Mouse (Mus musculus) spleen, adult 12 weeks (tissue): ENCODE measurements around the gene Fbln7.

Experiments
- DNase-seq: peaks from one replicate; pipeline ENCODE4 v3.0.0; 2022; ENCODE audit warnings: low spot score

The Fbln7 gene

GRCm38 (mm10) chr2:128862636-128863035, at the start of gene Fbln7:
TSS of gene Fbln7 (plus strand) at chr2:128862981.
- DNase-seq, result no peak

GRCm38 (mm10) chr2:128816311-128816710, 46.5 kb upstream of the Fbln7 start:
- DNase-seq, result no peak

- DNase-seq, result no peak
Measured at GRCm38 (mm10) chr2:128816916-128817315, 45.9 kb upstream of the Fbln7 start.

GRCm38 (mm10) chr2:128817387-128817785, 45.4 kb upstream of the Fbln7 start:
- DNase-seq, result no peak

DNA sequence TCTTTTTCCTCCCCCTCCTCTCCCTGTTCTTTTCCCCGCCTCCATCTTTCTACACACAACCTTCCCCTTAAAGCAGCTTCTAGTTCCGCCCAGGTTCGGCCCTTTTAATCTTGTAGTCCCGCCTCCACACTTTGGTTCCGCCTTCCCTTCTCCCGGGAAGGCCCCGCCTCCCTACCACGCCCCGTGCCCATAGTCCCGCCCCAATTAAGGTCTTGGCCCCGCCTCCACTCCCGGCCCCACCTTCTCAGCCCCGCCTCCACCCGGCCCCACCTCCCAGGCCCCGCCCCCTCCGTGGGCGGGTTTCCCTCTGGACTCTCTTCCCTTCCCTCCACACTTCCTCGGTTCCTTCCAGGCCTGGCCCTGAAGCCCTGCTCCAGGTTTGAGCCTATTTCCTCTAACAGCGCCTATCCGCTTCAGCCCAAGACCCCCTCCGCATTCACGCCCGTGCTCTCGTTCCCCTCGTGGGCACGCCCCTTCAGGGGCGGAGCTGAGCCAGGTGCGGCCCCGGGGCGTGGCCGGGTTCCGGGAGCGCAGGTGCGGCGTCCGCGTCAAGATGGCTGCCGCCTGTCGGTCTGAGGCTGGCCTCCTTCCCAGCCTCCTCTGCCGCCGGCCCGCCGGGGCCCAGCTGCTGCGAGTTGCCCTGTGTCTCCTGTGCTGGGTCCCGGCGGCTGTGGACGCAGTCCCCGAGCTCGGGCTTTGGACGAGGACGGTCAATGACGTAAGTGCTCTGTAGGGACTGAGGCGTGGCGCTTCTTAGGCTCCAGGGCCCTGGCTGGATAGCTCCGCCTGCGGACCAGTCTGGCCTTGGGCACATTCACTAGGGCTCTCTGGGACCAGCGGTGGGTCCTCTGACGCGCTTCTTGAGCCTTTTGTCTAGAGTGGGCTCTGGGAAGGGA, 44.7 kb upstream of the Fbln7 start, which contains the start of gene Tmem87b:
Gene Tmem87b (plus strand): TSS at position 333 of the 896 bp plus-strand sequence.
- peak; percentile 97 for DNase-seq

DNA sequence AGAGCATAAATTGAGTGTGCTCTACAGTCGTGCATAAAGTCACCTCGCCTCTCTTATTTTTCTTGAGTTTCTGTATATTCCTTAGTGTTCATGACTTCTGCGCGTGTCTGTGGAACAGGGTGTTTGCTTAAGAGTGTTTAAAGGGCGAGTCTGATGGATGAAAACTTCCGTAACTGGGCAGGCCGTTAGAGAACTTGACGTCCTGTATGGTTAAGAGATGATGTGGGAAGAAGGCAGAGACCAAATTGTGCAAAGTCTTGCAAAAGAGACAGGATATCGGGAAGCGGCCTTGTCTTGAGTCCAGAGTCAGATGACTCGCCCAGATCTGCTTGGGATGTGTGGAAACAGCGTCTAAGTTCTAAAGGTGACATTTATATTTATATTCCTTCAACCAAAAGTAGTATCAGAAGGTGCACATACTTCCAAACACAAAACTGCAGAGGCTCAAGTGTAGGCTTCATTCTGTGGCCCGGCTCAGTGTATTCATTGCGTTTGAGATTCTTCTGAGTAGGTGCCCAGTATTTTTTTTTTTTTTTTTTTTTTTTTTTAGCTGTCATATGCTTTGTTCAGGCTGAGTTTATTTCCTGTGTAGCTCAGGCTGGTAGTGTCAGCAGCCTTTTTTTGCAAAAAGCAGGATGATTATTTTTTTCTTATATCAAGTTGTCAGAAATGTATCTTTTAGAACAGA, 43.7 kb upstream of the Fbln7 start:
- DNase-seq, result no peak

DNA sequence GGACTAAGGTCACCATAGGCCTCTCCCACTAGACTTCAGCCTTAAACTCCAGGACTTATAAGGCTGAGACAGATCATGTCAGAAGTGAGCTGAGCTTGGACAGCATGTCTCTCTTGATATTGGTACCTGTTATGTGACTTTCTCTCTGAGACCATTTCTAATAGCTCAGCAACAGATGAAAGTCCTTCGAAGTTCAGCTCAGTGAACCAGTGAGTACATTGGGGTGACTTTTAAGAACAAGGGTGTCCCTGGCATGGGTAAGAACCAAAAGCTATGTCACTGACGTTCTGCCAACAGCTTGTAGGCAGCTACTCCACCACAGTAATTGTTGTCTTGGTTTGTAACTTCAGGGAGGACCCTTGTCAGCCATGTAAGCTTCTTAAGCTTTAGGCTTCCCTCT, 42.1 kb upstream of the Fbln7 start:
- no peak for DNase-seq

DNA sequence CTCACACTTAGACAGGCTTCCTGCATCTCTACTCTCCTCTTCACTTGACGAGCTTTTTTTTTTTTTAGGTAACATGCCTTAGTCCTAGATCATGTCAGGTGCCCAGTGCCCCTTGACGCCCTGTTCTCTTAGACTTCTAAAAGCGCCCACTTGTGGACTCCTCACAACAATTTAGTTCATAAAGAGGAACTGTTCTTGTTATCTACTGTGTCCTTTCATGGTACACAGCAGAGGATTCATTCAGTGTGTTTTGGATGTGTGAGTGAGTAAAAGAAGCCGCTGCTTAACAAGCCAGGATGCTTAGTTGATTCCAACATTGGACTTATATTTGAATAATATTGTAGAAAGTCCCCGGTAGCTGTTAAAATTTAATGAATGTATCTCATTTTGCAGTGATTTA, 38.9 kb upstream of the Fbln7 start:
- no peak for DNase-seq

DNA sequence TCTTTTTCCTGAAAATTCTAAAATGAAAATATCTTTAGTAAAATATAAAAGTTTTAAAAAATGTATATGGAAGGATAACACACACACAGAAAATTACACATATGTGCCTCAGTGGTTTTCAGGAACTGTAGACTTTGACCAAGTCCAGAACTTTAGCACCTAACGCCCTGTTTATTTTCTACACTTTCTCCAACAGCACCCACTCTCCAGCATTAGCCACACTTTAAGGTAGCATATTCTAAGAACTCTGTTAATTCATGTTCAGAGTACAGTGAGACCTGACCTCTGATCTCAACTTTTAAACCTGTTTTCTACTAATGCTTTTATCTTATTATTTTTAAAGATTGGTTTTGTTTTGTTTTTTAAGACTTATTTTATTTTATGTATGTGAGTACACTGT, 35.0 kb upstream of the Fbln7 start:
- no peak for DNase-seq

- DNase-seq, result no peak
Measured at GRCm38 (mm10) chr2:128832611-128833010, 30.2 kb upstream of the Fbln7 start.

GRCm38 (mm10) chr2:128833035-128833434, 29.7 kb upstream of the Fbln7 start:
- no peak for DNase-seq

- no peak for DNase-seq
Measured at GRCm38 (mm10) chr2:128833435-128833834, 29.3 kb upstream of the Fbln7 start.

DNA sequence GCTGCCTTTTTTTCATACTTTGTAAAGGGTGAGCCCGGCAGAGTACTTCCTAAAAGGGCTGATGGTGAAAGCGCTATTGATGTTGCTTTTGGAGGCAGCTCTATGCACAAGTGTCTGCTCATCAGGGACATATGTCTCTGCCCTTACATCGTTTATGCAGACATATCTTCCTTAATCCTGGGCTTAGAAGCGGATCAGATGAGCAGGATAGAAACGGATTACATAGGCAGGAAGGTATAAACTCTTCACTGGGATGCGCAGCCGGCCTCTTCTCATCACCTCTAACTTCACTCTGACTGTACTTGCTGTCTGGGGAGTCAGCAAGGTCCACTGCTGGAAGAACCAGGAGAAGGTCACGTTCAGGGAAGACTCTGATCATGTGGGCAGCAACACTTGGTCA, 25.2 kb upstream of the Fbln7 start:
- DNase-seq, result no peak

GRCm38 (mm10) chr2:128838611-128839010, 24.2 kb upstream of the Fbln7 start:
- no peak for DNase-seq

DNA sequence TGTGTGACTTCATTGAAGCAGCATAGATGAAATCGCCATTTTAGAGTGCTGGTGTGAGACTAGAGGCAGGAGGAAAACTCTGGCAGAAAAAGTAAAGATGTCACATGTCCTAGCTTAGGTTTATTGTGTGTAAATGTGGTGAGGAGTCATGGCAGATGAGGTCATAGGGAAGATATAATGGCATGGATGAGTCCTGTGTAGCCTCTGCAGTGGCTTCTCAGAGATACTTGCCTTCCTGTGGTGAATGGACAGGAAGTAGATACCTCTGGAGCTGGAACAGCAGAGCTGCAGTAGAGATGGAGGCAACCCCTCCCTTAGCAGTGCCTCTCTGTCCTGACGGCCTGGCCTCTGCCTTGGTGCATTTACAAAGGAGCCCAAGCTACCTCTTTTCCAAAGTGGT, 23.3 kb upstream of the Fbln7 start:
- no peak for DNase-seq

DNA sequence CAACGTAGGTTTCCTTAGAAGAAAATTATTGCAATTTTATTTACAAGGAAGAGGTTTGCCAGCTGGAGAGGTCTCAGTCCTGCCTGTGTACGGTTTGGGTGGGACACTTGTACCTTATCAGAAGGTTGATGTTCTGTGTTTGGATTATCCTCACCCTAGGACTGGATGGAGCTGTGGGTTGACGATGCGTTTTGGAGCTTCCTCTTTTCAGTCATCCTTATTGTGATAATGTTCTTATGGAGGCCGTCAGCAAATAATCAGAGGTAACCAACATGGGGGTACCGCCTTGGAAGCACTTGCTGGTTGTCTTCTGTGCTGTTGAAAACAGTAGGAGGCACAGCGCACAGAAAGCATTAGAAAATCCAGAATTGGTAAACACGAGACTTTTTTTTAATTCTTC, 20.3 kb upstream of the Fbln7 start:
- DNase-seq, result no peak

GRCm38 (mm10) chr2:128850036-128850435, 12.7 kb upstream of the Fbln7 start:
- no peak for DNase-seq

DNA sequence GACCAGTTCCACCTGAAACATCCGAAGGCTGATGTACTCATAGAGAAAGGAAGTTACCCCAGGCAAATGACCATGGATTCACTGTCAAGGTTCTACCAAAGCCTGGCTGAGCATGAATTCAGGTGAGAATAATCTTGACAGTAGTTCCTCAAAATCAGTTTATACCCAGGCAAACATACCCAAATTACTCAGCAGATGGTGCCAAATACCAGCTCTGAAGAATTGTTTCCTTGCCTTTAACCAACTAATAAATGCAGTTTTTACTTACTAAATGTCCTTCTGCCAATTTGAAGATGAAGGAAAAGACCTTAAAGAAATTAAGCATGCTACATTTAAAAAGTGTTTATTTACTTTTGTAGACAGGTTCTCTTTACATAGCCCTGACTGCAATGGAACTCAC, 6.1 kb upstream of the Fbln7 start:
- no peak for DNase-seq

DNA sequence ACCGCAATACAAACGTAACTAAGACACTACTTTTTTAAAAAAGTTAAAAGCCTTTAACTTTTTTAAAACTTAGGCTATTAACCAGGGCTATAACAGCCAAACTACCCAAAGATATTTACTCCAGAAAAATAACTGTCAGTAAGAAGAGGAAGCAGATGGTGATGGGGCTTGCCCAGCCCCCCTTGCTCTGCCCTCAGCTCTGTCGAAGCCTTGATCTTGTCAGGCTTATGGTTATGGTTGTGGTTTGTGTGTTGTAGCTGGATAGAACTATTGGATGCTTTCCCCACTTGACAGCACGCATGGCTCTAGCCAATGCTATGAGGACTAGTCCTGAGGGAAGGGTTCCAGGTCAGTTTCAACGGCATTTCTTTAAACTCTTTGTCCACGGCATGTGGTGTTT, 3.8 kb upstream of the Fbln7 start:
- no peak for DNase-seq

DNA sequence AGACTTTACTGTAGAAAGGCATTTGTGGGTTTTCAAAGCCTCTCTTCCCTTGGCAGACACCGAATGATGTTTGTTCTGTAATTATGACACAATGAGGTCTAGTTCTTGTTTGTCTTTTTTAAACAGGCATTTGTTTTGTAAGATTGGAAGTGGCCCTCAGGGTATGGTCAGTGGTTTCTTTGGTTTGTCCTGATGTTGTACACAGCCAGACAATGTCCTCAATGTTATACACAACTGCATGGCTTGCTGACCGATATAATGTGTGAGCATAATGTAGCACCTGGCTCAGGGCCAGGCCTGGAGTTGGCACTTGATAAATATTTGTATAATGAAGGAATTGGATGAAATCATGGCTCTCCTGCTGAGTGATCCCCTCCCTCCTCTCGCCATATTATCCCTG, 2.9 kb upstream of the Fbln7 start:
- DNase-seq, result no peak

DNA sequence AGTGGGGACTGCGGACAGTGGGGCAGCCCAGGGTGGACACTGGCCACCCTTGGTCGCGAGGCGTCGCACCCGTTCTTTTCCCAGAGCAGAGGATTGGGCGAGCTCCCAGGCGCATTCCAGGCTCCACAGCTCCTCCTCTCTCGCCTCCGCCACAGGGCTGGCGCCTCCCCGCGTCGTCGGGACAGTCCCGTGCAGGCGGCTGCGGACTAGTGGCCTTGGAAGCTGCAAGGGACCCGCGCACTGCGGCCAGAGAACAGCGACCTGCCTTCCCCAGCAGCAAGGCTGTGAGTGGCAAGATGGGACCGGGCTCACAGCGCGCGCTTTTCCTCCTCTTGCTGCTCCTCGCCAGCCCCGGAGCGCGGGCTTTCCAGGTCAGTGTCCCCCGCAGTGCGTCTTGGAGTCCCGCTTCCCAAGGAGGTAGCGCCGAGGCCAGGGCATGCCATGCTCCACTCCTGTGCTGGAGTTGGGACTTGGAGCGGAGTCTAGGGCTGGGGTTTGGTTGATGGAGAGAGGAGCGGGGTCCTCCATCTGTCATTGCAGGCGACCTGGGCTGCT, 1.1 kb downstream of the Fbln7 start:
- no peak for DNase-seq

- no peak for DNase-seq
Measured at GRCm38 (mm10) chr2:128865061-128865460, 2.3 kb downstream of the Fbln7 start.

- no peak for DNase-seq
Measured at GRCm38 (mm10) chr2:128871656-128872055, 8.9 kb downstream of the Fbln7 start.
